Mouse (Mus musculus) left cerebral cortex, adult 8-10 months (tissue): ENCODE data around the gene Lrp10. TPM values are rescaled to one million over a fixed set of nuclear protein-coding genes. Genes with fewer than 3 reads are reported as not detected.

Experiments used
- DNase-seq, 2 experiments: peaks; one replicate each; pipeline ENCODE4 v3.0.0; 2022; ENCODE audit warnings: low spot score in 2 of 2
- total RNA-seq, 4 experiments: library from RNA; stranded (reverse); gene quantifications; 2 replicates each; pipeline ENCODE4 v1.2.4; 2022

Lrp10 gene
- total RNA-seq, 4 experiments from 2014 or later, result 24.1 to 27.4 (median 25.8) TPM

DNA sequence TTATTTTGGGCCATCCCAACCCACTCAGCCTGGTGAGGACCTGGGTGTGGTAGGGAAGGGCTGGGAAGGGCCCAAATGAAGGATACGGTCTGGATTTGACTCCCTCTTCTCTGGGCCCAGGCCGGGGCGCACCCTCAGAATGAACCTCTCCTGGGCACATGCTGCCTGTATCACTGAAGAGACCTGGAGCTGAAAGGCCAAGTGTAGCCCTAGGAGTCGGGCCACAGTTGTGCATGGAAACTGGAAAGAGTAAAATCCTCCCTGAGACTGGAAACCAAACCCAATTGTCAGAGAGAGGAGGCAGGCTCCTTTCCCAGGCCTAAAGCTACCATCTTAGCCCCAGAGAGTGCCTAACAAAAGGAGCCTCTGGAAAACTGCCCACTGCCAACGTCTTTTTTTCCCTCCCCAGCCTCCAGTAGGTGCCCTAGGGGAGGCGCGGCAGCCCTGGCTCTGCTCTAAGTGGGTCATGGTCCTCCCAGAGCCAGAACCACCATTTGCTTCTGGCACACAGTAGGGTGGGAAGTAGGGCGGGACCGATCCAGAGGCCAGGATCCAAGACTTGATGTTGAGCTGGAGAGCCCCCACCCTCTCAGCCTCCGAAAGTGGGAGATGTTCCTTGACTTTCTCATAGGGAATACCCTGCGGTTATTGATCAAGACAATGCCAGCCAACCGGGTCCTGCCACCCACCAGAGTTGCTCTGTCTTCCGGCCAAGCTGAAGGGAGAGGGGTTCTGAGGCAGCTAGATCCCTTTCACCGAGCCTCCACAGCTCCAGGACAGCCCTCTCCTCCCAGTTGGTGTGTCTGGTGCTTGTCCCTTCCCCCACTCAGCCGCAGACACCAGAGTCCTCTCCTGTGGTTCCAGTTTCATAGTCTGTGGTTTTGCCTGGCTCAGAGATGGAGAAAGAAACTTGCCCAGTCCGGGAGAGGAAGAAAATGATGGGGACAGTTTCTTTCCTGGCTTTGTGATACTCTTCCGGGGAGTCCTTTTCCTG, 30.8 kb upstream of the Lrp10 start:
- no peak for DNase-seq

- DNase-seq, result no peak
Observed at GRCm38 (mm10) chr14:54433941-54434531, 29.9 kb upstream of the Lrp10 start.

GRCm38 (mm10) chr14:54435194-54435918, 28.6 kb upstream of the Lrp10 start:
- DNase-seq, result no peak

DNA sequence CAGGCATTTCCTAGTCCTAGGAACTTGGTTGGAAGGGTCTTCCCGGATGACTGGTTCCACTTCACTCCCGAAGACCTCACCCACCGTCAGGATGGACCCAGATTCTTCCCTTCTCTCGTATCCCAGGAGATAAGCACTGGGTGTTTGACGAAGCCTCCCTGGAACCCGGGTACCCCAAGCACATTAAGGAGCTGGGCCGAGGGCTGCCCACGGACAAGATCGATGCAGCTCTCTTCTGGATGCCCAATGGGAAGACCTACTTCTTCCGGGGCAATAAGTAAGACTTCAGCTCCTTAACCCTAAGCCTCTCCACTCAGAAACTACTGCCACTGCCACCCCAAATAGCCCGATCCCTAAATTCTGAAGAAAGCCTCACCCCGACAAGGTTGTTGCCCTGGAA, 24.8 kb upstream of the Lrp10 start:
- no peak for DNase-seq

DNA sequence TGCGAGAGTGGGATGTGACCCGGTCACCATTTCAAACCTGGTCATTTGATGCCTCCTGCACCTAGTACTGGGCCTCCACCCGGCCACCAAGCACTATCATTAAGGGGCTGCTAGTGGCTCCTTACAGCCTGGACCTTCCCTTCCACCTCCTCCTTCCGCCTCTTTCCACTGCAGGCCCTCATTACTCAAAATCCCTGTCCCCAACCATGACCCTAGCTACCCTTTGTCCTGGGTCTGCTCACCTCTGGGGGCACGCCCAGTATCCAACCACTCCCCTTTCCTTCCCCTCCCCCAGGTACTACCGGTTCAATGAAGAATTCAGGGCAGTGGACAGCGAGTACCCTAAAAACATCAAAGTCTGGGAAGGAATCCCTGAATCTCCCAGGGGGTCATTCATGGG, 24.3 kb upstream of the Lrp10 start:
- no peak for DNase-seq

- DNase-seq, result no peak
Observed at GRCm38 (mm10) chr14:54440538-54440937, 23.4 kb upstream of the Lrp10 start.

GRCm38 (mm10) chr14:54441365-54441764, 22.6 kb upstream of the Lrp10 start:
- no peak for DNase-seq

- no peak for DNase-seq
Observed at GRCm38 (mm10) chr14:54442548-54442947, 21.4 kb upstream of the Lrp10 start.

GRCm38 (mm10) chr14:54443196-54443595, 20.7 kb upstream of the Lrp10 start:
- no peak for DNase-seq

GRCm38 (mm10) chr14:54443712-54444618, 20.0 kb upstream of the Lrp10 start:
- no peak for DNase-seq

DNA sequence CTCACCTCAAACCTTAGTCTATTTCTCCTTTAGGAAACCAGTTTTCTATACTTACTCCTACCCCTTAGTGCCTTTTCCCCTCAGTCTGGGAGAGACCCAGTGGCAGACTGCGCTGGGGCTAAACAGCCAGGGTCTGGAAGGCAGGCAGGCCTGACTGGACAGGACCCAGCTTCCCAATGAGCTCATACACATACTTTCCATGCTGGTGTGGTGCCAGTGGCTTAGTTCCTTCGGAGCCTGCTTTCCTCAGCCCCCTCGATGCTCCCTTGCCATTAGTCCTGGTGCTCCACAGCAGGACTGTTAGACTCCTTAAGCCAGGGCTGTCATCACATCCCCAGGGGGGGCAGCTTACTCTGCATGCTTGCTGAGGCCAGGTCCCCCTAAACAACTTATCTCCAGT, 18.5 kb upstream of the Lrp10 start:
- DNase-seq, result no peak

GRCm38 (mm10) chr14:54453566-54453965, 10.4 kb upstream of the Lrp10 start:
- no peak for DNase-seq

GRCm38 (mm10) chr14:54454669-54455528, 9.0 kb upstream of the Lrp10 start:
- no peak for DNase-seq

DNA sequence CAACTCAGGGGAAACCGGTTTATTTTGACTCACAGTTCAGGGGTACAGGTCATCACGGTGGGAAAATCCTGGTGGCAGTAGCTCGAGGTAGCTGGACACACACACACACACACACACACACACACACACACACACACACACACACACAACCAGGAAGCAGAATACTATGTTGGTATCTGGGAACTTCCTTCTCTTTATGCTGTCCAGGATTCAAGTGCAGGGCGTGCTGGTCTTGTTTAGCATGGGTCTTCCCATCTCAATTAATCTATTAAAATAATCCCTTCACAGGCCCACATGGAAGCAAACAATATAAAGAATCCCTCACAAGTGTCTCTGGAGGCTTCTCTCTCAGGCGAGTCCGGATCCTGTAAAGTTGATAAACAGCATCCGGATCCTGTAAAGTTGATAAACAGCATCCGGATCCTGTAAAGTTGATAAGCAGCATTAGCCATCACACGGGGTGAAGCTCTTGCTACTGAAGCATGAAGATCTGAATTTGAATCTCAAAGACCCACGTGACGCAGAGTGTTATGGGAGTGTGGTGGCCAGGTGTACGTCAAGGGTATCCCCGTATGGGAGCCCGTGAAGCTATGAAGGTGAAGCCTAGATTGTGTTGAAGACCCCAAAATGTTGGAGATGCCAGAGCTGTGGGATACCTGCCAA, 5.9 kb upstream of the Lrp10 start:
- DNase-seq, result no peak

- no peak for DNase-seq
Observed at GRCm38 (mm10) chr14:54462146-54462545, 1.8 kb upstream of the Lrp10 start.

GRCm38 (mm10) chr14:54463108-54463958, 604 bp upstream of the Lrp10 start:
- no peak for DNase-seq

- peak in 1 of 2 experiments; percentile 30 for DNase-seq
Observed at GRCm38 (mm10) chr14:54464293-54465005, 512 bp downstream of the Lrp10 start.

GRCm38 (mm10) chr14:54471467-54471866, 7.5 kb downstream of the Lrp10 start:
- no peak for DNase-seq
